Mouse (Mus musculus) embryonic fibroblast, embryonic 13.5 days (primary cell): ENCODE results near the gene Fto.

Experiments
- CTCF ChIP-seq: IDR thresholded peaks from 2 replicates; pipeline ENCODE4 v1.5.1; 2011; ENCODE audit warnings: mild to moderate bottlenecking, control low read depth, low read length, moderate library complexity, borderline replicate concordance; ENCODE audit not compliant: insufficient read depth
- POLR2A ChIP-seq: IDR thresholded peaks from 2 replicates; pipeline ENCODE4 v1.6.1; 2011; ENCODE audit warnings: low read depth, mild to moderate bottlenecking, control low read depth, low read length, moderate library complexity

DNA sequence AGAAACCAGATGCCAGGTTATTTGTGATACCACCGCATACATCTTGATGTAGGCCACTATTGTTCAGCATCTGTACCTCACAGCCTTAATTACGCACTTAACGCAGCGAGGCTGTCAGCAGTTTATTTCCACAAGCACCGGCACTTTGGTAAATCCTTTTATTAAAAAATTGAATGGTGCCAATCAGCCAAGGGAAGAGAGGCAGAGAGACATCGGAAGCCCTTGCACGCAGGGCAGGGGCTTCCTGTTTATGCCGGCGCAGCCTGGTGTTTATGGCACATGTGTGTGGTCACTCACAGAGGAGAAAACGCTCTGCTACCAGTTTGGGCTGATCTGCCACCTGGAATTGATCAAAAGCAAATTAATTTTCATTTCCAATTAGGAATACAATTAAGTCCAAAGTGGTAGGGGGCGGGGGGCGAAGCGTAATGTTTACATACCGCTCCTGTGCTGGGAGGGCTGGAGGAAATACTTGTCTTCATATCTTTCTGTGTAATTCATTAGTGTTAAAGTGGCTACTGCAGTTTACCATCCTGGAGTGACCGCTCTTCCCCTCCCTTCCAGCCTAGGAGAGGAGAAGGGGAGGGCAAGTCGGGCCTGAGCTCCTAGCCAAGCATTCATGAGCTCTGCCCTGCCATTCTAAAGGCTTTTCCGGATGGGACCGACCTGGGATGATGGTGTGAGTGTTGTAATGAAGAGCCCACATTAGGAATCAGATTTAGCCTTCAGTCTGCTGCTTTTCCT is 299.2 kb downstream of the Fto start:
- no peak for TF ChIP-seq CTCF
- TF ChIP-seq POLR2A = no peak
